Mouse (Mus musculus) left cerebral cortex, postnatal 36 days (tissue): ENCODE results near the gene Cdk5rap1. TPM values are rescaled to one million over a fixed set of nuclear protein-coding genes. Genes with fewer than 3 reads are reported as not detected.

Source experiments
- DNase-seq, 2 experiments: peaks; one replicate each; pipeline ENCODE4 v3.0.0; 2021 to 2022; ENCODE audit warnings: low spot score in 2 of 2, mixed read lengths in 1 of 2
- intact Hi-C: fragments of 180-260 bp; cut with DNase I; formaldehyde crosslinking; loops from one replicate; pipeline ENCODE4 v1.15.1; 2025
- total RNA-seq, 2 experiments: library from RNA; stranded (reverse); gene quantifications; 2 replicates each; pipeline ENCODE4 v1.2.3; 2021

The Cdk5rap1 gene
- total RNA-seq, result 10 to 100 TPM; 11.2 to 17.5 TPM

GRCm38 (mm10) chr2:154372842-154373500 is at the start of gene Cdk5rap1:
Gene Cdk5rap1, minus strand, starts transcription at chr2:154373010.
- DNase-seq, result no peak
- intact Hi-C loops, result no loop called here

DNA sequence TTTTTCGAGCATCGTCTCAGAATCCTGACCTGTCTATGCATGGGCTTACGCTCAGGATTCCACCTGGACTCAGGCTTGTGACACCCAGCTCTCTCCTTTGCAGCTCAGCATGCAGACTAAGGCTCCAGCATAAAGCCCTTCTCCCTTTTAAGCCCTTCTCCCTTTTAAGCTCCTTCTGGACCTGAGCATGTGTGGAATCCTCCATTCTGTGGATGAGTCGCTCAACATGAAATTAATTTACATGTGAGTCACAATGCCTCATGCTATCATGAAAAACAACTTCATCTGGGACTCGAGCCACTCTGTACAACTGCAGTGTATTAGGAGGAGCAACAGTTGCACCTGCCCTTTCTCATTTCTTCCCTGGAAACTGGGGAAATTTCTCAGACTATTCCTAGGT is 49.4 kb upstream of the Cdk5rap1 start:
- intact Hi-C loops, result no loop called here
- no peak for DNase-seq

DNA sequence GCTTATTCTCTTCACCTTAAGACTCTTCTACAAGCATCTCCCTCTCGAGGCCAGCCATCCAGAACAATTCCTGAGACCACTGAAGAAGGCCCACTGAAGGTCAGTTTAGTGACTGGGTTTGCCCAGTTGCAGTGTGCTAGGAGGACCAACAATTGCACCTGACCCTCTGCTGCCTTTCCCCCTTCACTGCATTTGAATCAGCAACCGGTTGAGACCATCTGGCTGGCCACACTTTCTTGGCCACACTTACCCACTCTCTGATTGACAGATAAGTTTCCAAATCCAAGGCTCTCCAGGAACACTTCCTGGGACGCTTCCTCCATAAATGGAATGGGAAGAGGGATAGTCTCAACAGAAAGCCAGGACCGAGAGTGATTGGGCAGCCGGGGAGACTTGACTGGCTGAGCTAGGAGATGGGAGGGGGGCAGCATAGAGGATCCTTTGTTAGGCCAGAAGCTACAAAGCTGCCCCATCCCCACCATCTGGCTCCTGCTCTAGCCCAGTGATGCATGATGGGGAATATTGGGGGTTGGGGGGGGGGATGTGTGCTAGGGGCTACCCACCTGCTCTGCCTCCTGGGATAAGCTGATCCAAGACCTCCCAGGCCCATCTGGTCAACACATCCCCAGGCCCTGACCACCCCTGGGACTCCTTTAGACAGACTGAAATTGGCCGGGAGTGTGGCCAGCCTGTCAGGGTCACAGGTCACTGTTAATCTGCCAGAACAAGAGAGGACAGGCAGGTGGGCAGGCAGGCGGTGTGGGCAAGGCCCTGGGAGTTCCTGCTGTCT is 48.3 kb upstream of the Cdk5rap1 start:
- intact Hi-C loops, result no loop called here
- DNase-seq, result no peak

GRCm38 (mm10) chr2:154419631-154420515 is 47.1 kb upstream of the Cdk5rap1 start:
- DNase-seq, result no peak
- intact Hi-C loops, result no loop called here

- intact Hi-C loops, result no loop called here
- DNase-seq, result no peak
Observed at GRCm38 (mm10) chr2:154418001-154418400, 45.2 kb upstream of the Cdk5rap1 start.

GRCm38 (mm10) chr2:154417107-154417506 is 44.3 kb upstream of the Cdk5rap1 start:
- intact Hi-C loops, result loop anchor here (1.0 kb wide), 1 partner anchor 122 kb away; no protein-coding TSS in a partner anchor
- DNase-seq, result peak in 1 of 2 experiments; percentile 72

- intact Hi-C loops, result loop anchor here (5.0 kb wide), 1 partner anchor 200 kb away; the partner anchor contains the start of genes 4930519P11Rik and Zfp341
- peak in 1 of 2 experiments; percentile 15 for DNase-seq
Observed at GRCm38 (mm10) chr2:154412018-154412666, 39.3 kb upstream of the Cdk5rap1 start.

DNA sequence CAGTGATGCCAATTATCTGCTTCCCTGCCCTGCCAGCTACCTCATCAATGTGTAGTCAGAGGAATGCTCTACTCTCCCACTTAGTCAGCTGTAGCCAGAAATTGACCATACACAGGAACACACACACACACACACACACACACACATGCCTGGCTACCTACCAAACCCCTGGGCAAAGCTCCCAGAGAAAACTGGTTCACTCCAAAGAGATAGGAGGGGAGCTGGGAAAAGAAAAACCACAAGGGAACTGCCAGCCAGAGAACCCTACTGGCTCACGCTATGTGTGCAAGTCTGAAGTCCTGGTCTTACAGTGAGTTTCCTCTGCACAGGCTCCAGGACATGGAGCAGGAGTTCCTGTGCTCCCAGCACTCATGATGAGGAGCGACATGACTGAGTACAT is 37.5 kb upstream of the Cdk5rap1 start:
- intact Hi-C loops, result loop anchor here (5.0 kb wide), 1 partner anchor 202 kb away; the partner anchor contains the start of genes 4930519P11Rik and Zfp341
- DNase-seq, result peak; percentile 70 to 71

DNA sequence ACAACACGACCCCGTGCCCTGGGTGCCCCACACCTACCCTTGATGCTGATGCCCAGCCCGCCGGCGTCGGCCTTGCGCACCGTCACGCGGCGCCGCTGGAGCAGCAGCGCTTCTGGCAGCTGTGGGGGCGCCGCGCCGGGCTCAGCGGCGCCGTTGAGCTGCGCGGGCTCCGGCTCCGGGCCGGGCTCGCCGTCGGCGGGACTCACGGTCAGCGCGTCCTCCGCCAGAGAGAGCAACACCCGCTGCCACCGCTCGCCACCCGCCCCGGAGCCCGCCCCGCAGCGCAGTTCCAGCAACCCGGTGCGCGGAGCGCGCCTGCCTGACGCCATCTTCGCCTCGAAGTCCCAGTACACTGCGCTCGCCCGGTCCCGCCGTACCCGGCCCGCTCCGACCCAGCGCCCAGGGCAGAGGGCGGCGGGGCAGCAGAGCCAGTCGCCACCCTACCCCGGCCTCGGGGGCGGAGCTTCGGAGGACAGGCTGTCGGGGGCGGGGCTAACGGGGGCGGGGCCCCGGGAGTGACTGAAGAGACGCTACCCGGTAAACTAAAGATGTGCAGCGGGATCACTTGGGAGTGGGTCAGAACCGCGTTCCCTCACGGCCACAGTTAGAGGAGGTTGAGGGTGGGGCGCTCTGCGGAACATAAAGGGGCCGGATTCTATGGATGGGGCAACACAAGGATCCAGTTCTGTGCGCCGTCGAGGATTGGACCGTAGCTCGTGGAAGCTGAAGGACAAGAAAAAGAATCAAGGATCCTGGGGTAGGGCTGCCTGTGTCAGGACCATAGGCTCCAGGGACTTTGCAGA is 35.0 kb upstream of the Cdk5rap1 start, which contains the start of gene Snta1:
Snta1 (minus strand) TSS at position 457 of the 803 bp plus-strand sequence.
- DNase-seq, result peak; percentile 73 to 81
- intact Hi-C loops, result no loop called here

GRCm38 (mm10) chr2:154407063-154407642 is 34.3 kb upstream of the Cdk5rap1 start:
- peak in 1 of 2 experiments; percentile 32 for DNase-seq
- intact Hi-C loops, result no loop called here

- DNase-seq, result no peak
- intact Hi-C loops, result no loop called here
Observed at GRCm38 (mm10) chr2:154405447-154405994, 32.7 kb upstream of the Cdk5rap1 start.

DNA sequence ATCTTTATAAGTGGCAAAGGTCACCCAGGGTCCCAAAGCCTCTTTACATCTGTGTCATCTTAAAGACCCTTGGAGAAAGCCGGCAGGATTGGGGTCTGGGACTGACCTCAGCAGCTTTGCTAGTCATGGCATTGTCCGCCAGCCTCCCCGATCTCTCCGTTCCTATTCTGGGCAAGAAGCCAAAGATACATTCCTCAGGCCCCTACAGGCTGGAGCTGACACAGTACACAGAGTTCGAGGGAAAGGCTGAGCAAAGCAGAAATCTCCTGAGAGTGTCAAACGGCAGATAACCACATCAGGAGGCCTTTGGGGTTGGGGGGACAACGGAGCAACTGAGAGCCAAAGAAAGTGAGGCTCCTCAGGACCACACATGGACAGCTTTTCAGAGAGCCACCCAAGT is 30.0 kb upstream of the Cdk5rap1 start:
- intact Hi-C loops, result no loop called here

GRCm38 (mm10) chr2:154401976-154402375 is 29.2 kb upstream of the Cdk5rap1 start:
- no peak for DNase-seq
- intact Hi-C loops, result no loop called here

More for the DNA sequence above, 30.0 kb upstream of the Cdk5rap1 start:
- DNase-seq, result peak in 1 of 2 experiments; percentile 19

DNA sequence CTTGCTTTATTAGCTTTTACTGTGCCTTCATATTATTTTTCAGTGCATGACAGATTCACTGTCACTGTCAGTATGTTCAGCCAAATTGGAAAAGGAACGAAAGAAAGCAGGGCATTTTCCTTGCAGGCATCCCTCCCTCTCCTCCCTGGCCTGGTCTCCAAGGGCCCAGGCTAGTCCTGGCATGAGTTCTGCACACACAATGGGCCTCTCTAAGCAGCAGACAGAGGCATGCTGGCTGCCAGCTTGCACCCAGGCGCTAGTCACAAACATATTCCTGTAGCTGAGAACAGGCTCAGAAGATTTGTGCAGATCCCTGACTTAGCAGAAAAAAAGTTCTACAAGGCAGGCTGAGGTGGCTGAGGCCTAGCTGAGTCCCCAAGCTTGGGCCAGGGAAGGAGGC is 26.5 kb upstream of the Cdk5rap1 start:
- DNase-seq, result no peak
- intact Hi-C loops, result no loop called here

DNA sequence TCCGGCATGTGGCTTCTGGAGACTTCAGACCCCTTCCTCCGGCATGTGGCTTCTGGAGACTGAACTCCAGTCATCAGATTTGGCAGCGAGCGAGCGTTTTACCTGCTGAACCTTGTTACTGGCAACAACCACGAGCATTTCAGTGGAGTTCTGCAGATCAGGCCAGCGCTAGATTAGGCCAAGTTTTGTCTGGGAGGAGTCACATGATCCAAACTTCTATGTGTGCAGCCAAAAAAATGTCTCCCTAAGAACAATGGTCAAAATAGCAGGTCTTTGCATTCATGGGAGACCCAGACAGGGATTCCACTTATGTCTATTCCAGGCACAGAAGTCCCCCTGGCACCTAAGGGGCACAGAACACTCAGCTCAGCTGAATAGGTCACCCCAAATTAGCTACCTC is 25.5 kb upstream of the Cdk5rap1 start:
- intact Hi-C loops, result no loop called here
- no peak for DNase-seq

DNA sequence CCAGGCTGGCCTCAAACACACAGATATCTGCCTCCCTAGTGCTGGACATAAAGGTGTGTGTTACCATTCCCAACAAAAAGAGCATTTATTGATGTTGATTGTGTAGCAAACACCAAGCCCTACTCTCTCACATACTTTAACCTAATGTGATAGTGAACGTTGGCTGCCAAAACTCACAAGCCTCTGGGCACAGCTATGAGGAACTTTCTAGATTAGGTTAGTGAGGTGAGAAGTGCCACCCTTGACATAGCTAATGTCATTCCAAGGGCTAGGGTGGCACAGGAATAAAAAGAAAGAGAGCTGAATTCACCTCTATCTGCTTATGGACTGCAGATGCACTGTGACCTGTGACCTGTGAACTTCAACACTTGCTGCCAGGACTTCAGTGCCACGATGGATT is 23.7 kb upstream of the Cdk5rap1 start:
- no peak for DNase-seq
- intact Hi-C loops, result no loop called here

GRCm38 (mm10) chr2:154394602-154395001 is 21.8 kb upstream of the Cdk5rap1 start:
- intact Hi-C loops, result no loop called here
- no peak for DNase-seq
